Mouse (Mus musculus) megakaryocyte progenitor cell, adult 5-6 weeks (primary cell): ENCODE measurements at regions not wholly inside any gene's neighbourhood (a gene's known extent, or its start where the extent isn't known, plus 50 kb on each side); places are given as distances from the start of the nearest gene placed in this dataset.

Source experiments
- ATAC-seq: replicated peaks from 2 replicates; pipeline ENCODE4 v1.8.0; 2016; ENCODE audit warnings: mild to moderate bottlenecking, moderate TSS enrichment, inconsistent platforms; ENCODE audit not compliant: poor library complexity

- no peak for ATAC-seq
Observed at GRCm38 (mm10) chr3:149508671-149509070, 518.3 kb upstream of the Adgrl2 start.

GRCm38 (mm10) chr3:149505692-149506091 lies 515.3 kb upstream of the Adgrl2 start:
- ATAC-seq, result peak; percentile 55

- no peak for ATAC-seq
Observed at GRCm38 (mm10) chr3:149503992-149504391, 513.6 kb upstream of the Adgrl2 start.

GRCm38 (mm10) chr3:149500130-149500529 lies 509.8 kb upstream of the Adgrl2 start:
- peak; percentile 29; the same call in 1 of the 2 replicates for ATAC-seq

- 0 out of 2 replicates have a peak, but pooled peaks have one; percentile 35 for ATAC-seq
Observed at GRCm38 (mm10) chr3:149498765-149499164, 508.4 kb upstream of the Adgrl2 start.

- ATAC-seq, result peak; percentile 17; the same call in 1 of the 2 replicates
Observed at GRCm38 (mm10) chr3:149496829-149497471, 506.6 kb upstream of the Adgrl2 start.

- no peak for ATAC-seq
Observed at GRCm38 (mm10) chr3:149496122-149496521, 505.8 kb upstream of the Adgrl2 start.

GRCm38 (mm10) chr3:149488147-149488546 lies 497.8 kb upstream of the Adgrl2 start:
- no peak for ATAC-seq

- no peak for ATAC-seq
Observed at GRCm38 (mm10) chr3:149485406-149485805, 495.1 kb upstream of the Adgrl2 start.

- no peak for ATAC-seq
Observed at GRCm38 (mm10) chr3:149484319-149484718, 494.0 kb upstream of the Adgrl2 start.

- no peak for ATAC-seq
Observed at GRCm38 (mm10) chr3:149476151-149476550, 485.8 kb upstream of the Adgrl2 start.

- ATAC-seq, result no peak
Observed at GRCm38 (mm10) chr3:149466973-149467372, 476.6 kb upstream of the Adgrl2 start.

GRCm38 (mm10) chr3:149464603-149465002 lies 474.2 kb upstream of the Adgrl2 start:
- peak; percentile 98 for ATAC-seq

GRCm38 (mm10) chr3:149462121-149462541 lies 471.8 kb upstream of the Adgrl2 start:
- ATAC-seq, result no peak

- ATAC-seq, result peak; percentile 35
Observed at GRCm38 (mm10) chr3:149461613-149462012, 471.3 kb upstream of the Adgrl2 start.

GRCm38 (mm10) chr3:149449376-149449775 lies 459.0 kb upstream of the Adgrl2 start:
- ATAC-seq, result no peak

- ATAC-seq, result peak; percentile 67
Observed at GRCm38 (mm10) chr3:149445991-149446564, 455.7 kb upstream of the Adgrl2 start.

GRCm38 (mm10) chr3:149444854-149445577 lies 454.7 kb upstream of the Adgrl2 start:
- ATAC-seq, result peak; percentile 65

GRCm38 (mm10) chr3:149444377-149444776 lies 454.0 kb upstream of the Adgrl2 start:
- no peak for ATAC-seq

- ATAC-seq, result peak; percentile 44
Observed at GRCm38 (mm10) chr3:149441227-149441626, 450.9 kb upstream of the Adgrl2 start.

- ATAC-seq, result no peak
Observed at GRCm38 (mm10) chr3:149437763-149438162, 447.4 kb upstream of the Adgrl2 start.

- no peak for ATAC-seq
Observed at GRCm38 (mm10) chr3:149436944-149437343, 446.6 kb upstream of the Adgrl2 start.
